Mouse (Mus musculus): ENCODE results near the gene Anxa11. TPM values are rescaled to one million over a fixed set of nuclear protein-coding genes. Genes with fewer than 3 reads are reported as not detected.
"Not testable (repeated sequence)": the region's sequence is repeated elsewhere in the genome, so short reads cannot be mapped to it uniquely, and the experiment has no call there.

Anxa11 gene
- 100 to 1,000 TPM; 100 to 102 TPM for total RNA-seq (2021)
- long read RNA-seq, experiment 1, transcript Anxa11-201 (15 exons, 2,394 nt) = major isoform, 144 of 170 reads
- long read RNA-seq, experiment 1, partial matches to known transcripts = 14 of 170 reads
- long read RNA-seq, experiment 1, other reads (novel, unspliced or antisense) = 11 of 170 reads
- long read RNA-seq, experiment 2, transcript Anxa11-201 (15 exons, 2,394 nt) = major isoform, 170 of 191 reads
- long read RNA-seq, experiment 2, partial matches to known transcripts = 9 of 191 reads
- long read RNA-seq, experiment 2, other reads (novel, unspliced or antisense) = 12 of 191 reads

GRCm38 (mm10) chr14:25841991-25842687, at the start of gene Anxa11:
Gene Anxa11 (plus strand): TSS chr14:25842156.
- peak; percentile 90 for DNase-seq (ENCODE audit: low spot score)

- no peak for DNase-seq (ENCODE audit: low spot score)
Measured at GRCm38 (mm10) chr14:25794331-25794730, 47.6 kb upstream of the Anxa11 start.

GRCm38 (mm10) chr14:25795067-25795466, 46.9 kb upstream of the Anxa11 start:
- peak; percentile 46 for DNase-seq (ENCODE audit: low spot score)

- peak; percentile 91 for DNase-seq (ENCODE audit: low spot score)
Measured at GRCm38 (mm10) chr14:25795561-25796174, 46.3 kb upstream of the Anxa11 start.

GRCm38 (mm10) chr14:25796619-25797018, 45.3 kb upstream of the Anxa11 start:
- peak; percentile 48 for DNase-seq (ENCODE audit: low spot score)

GRCm38 (mm10) chr14:25800166-25800960, 41.6 kb upstream of the Anxa11 start:
- peak; percentile 92 for DNase-seq (ENCODE audit: low spot score)

GRCm38 (mm10) chr14:25802511-25802910, 39.4 kb upstream of the Anxa11 start:
- DNase-seq (ENCODE audit: low spot score) = peak; percentile 50

- DNase-seq (ENCODE audit: low spot score) = no peak
Measured at GRCm38 (mm10) chr14:25803246-25803809, 38.6 kb upstream of the Anxa11 start.

GRCm38 (mm10) chr14:25805871-25806270, 36.1 kb upstream of the Anxa11 start:
- peak; percentile 94 for DNase-seq (ENCODE audit: low spot score)

- DNase-seq (ENCODE audit: low spot score) = no peak
Measured at GRCm38 (mm10) chr14:25806561-25806960, 35.4 kb upstream of the Anxa11 start.

GRCm38 (mm10) chr14:25811026-25811425, 30.9 kb upstream of the Anxa11 start:
- DNase-seq (ENCODE audit: low spot score) = not testable (repeated sequence)

GRCm38 (mm10) chr14:25814140-25814539, 27.8 kb upstream of the Anxa11 start:
- DNase-seq (ENCODE audit: low spot score) = no peak

- DNase-seq (ENCODE audit: low spot score) = peak; percentile 77
Measured at GRCm38 (mm10) chr14:25816416-25816815, 25.5 kb upstream of the Anxa11 start.

GRCm38 (mm10) chr14:25822584-25822983, 19.4 kb upstream of the Anxa11 start:
- DNase-seq (ENCODE audit: low spot score) = no peak

GRCm38 (mm10) chr14:25824995-25825394, 17.0 kb upstream of the Anxa11 start:
- no peak for DNase-seq (ENCODE audit: low spot score)

- no peak for DNase-seq (ENCODE audit: low spot score)
Measured at GRCm38 (mm10) chr14:25825880-25826626, 15.9 kb upstream of the Anxa11 start.

- no peak for DNase-seq (ENCODE audit: low spot score)
Measured at GRCm38 (mm10) chr14:25826866-25827265, 15.1 kb upstream of the Anxa11 start.

- no peak for DNase-seq (ENCODE audit: low spot score)
Measured at GRCm38 (mm10) chr14:25831332-25831731, 10.6 kb upstream of the Anxa11 start.

- peak; percentile 71 for DNase-seq (ENCODE audit: low spot score)
Measured at GRCm38 (mm10) chr14:25832301-25832700, 9.7 kb upstream of the Anxa11 start.

- no peak for DNase-seq (ENCODE audit: low spot score)
Measured at GRCm38 (mm10) chr14:25838411-25838810, 3.5 kb upstream of the Anxa11 start.

GRCm38 (mm10) chr14:25839791-25840190, 2.2 kb upstream of the Anxa11 start:
- no peak for DNase-seq (ENCODE audit: low spot score)

Data from gastrocnemius, adult 18-20 months (tissue).